Mouse (Mus musculus): ENCODE data around the gene Tmem229b.
"Not testable (repeated sequence)": the region's sequence is repeated elsewhere in the genome, so short reads cannot be mapped to it uniquely, and the experiment has no call there.

The Tmem229b gene

GRCm38 (mm10) chr12:78947161-78947560, 60.3 kb downstream of the Tmem229b start:
- peak; percentile 39 to 43 for DNase-seq

GRCm38 (mm10) chr12:78942931-78943330, 64.5 kb downstream of the Tmem229b start:
- peak; percentile 33 to 46 for DNase-seq

- no peak for DNase-seq
Observed at GRCm38 (mm10) chr12:78940081-78940480, 67.3 kb downstream of the Tmem229b start.

- DNase-seq: no peak
Observed at GRCm38 (mm10) chr12:78939393-78940037, 67.9 kb downstream of the Tmem229b start.

- no peak for DNase-seq
Observed at GRCm38 (mm10) chr12:78936494-78936893, 70.9 kb downstream of the Tmem229b start.

GRCm38 (mm10) chr12:78929900-78930299, 77.5 kb downstream of the Tmem229b start:
- no peak for DNase-seq

GRCm38 (mm10) chr12:78927287-78927686, 80.1 kb downstream of the Tmem229b start:
- no peak for DNase-seq

- no peak for DNase-seq
Observed at GRCm38 (mm10) chr12:78923539-78924189, 83.8 kb downstream of the Tmem229b start.

- DNase-seq: not testable (repeated sequence)
Observed at GRCm38 (mm10) chr12:78922977-78923376, 84.5 kb downstream of the Tmem229b start.

GRCm38 (mm10) chr12:78922058-78922457, 85.4 kb downstream of the Tmem229b start:
- no peak for DNase-seq

GRCm38 (mm10) chr12:78921421-78921820, 86.0 kb downstream of the Tmem229b start:
- DNase-seq: no peak

- DNase-seq: peak; percentile 77 to 82
Observed at GRCm38 (mm10) chr12:78919079-78919712, 88.2 kb downstream of the Tmem229b start.

- peak; percentile 91 to 92 for DNase-seq
Observed at GRCm38 (mm10) chr12:78918227-78919078, 89.0 kb downstream of the Tmem229b start.

- no peak for DNase-seq
Observed at GRCm38 (mm10) chr12:78916278-78916677, 91.1 kb downstream of the Tmem229b start.

GRCm38 (mm10) chr12:78915561-78915960, 91.9 kb downstream of the Tmem229b start:
- no peak for DNase-seq

GRCm38 (mm10) chr12:78914458-78914857, 93.0 kb downstream of the Tmem229b start:
- no peak for DNase-seq

Measured in cerebellum, adult 18-20 months (tissue).